Mouse (Mus musculus) bone marrow, adult 2 months (tissue): ENCODE measurements around the gene Etv2.

Source experiments
- CTCF ChIP-seq: fragments of 200-500 bp; IDR thresholded peaks from 2 replicates; pipeline ENCODE4 v1.5.1; 2011; ENCODE audit warnings: low read length, control low read depth; ENCODE audit not compliant: control insufficient read depth, insufficient read depth
- POLR2A ChIP-seq: fragments of 200-500 bp; IDR thresholded peaks from 2 replicates; pipeline ENCODE4 v1.6.1; 2011; ENCODE audit warnings: low read depth, mild to moderate bottlenecking, control low read depth, low read length, borderline replicate concordance; ENCODE audit not compliant: control insufficient read depth

DNA sequence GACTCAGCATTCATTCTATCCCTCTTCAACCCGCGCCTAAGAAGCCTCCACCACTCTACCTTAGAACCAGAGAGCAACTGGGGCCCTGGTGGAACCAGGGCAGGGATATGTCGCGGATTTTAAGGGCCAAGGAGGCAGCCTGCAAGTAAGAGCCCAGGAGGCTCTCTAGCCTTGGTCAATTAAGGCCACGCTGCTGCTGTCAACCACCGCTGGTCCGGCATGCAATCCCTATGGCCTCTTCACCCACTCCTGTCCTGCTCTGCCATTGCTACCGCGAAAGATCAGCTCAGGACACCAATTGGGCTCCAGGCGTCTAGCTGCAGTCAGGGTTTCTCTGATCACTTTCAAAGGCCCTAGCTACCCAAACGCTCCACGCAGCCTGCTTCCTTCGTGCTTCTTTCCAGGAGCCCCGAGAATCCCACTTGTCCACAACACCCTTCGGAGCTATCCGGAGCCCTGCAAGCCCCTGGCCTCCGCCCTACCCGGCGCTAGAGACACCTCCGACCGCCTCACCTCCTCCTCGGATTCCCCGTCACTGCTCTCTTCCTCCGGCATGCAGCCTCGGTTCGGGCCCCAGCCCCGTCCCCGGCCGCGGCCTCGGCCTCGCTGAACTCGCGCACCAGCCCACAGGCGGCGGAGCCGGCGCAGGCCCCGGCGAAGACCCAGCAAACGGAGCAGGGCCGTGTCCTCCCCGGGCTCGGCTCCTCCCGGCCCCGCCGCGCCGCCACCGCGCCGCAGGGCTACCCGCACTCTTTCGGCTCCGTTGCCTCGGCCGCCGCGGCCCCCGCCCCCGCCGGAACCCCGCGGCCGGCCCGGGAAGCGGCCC lies 47.6 kb downstream of the Etv2 start:
- no peak for TF ChIP-seq POLR2A
- no peak for TF ChIP-seq CTCF
